ENCODE assay signal across 11 mouse cellular contexts in genomic region chr9:59097564-59097963, GRCm38 (mm10).
DNase-seq lines count a peak whose midpoint lies in the region; ATAC-seq and TF ChIP-seq lines count a peak whose summit lies in the region.
"Had no signal": no experiment of that assay in that cellular context is flagged by ENCODE, and none has a peak within 500 bp of the region (broad histone marks: within the 10 kb centered on the region; RNA-seq: fewer than 3 reads in every experiment).

No protein-coding gene starts in this region.

- no peak overlapping the region for H3K4me3 ChIP-seq in embryonic facial prominence, embryonic 13.5 days
- no peak overlapping the region for H3K4me3 ChIP-seq in embryonic facial prominence, embryonic 10.5 days
- no peak overlapping the region for H3K4me3 ChIP-seq in lung, embryonic 15.5 days
- H3K4me3 ChIP-seq in lung, adult 2 months (replicated peaks; ENCODE audit: extremely low read depth, low read depth, low read length) = no peak overlapping the region
- no peak overlapping the region for H3K4me3 ChIP-seq in forebrain, embryonic 16.5 days (replicated peaks; ENCODE audit: low read length)
- H3K4me3 ChIP-seq: erythroblast, embryonic 14.5 days had no signal

- H3K4me1 ChIP-seq in embryonic facial prominence, embryonic 13.5 days = peaks cover 31% of the 10 kb centered on the region
- H3K4me1 ChIP-seq in embryonic facial prominence, embryonic 10.5 days = peaks cover 15% of the 10 kb centered on the region
- peaks cover 17% of the 10 kb centered on the region for H3K4me1 ChIP-seq in lung, embryonic 15.5 days
- no peaks in the 10 kb centered on the region for H3K4me1 ChIP-seq in lung, adult 2 months (ENCODE audit: control insufficient read depth, insufficient read depth, low read length)
- peaks cover 22% of the 10 kb centered on the region for H3K4me1 ChIP-seq in forebrain, embryonic 16.5 days (replicated peaks; ENCODE audit: control insufficient read depth, insufficient read depth, low read length)

- no peak overlapping the region for H3K4me2 ChIP-seq in embryonic facial prominence, embryonic 13.5 days
- no peak overlapping the region for H3K4me2 ChIP-seq in lung, embryonic 15.5 days
- H3K4me2 ChIP-seq in forebrain, embryonic 16.5 days (ENCODE audit: low read length) = no peak overlapping the region

- H3K9ac ChIP-seq in embryonic facial prominence, embryonic 13.5 days = no peak overlapping the region
- no peak overlapping the region for H3K9ac ChIP-seq in lung, embryonic 15.5 days
- H3K9ac ChIP-seq in forebrain, embryonic 16.5 days (replicated peaks; ENCODE audit: low read depth, low read length) = no peak overlapping the region
- H3K9ac ChIP-seq: liver, embryonic 14.5 days had no signal

- no peak for DNase-seq in embryonic facial prominence, embryonic 10.5 days (ENCODE audit: low spot score)
- DNase-seq in lung, adult 2 months = no peak
- peak; percentile 32 for DNase-seq in lung, postnatal 14 days
- no peak for DNase-seq in urinary bladder, adult 18-20 months (ENCODE audit: low spot score in 2 of 2)
- no peak for DNase-seq in heart, adult 8-10 months (ENCODE audit: low spot score)

- TF ChIP-seq CTCF in lung, adult 2 months (IDR thresholded peaks at IDR 0.05; ENCODE audit: insufficient read depth, low read length) = no peak

- H3K27me3 ChIP-seq in embryonic facial prominence, embryonic 13.5 days = no peaks in the 10 kb centered on the region
- H3K27me3 ChIP-seq in embryonic facial prominence, embryonic 10.5 days (replicated peaks; ENCODE audit: low read depth, poor library complexity, severe bottlenecking) = no peaks in the 10 kb centered on the region
- no peaks in the 10 kb centered on the region for H3K27me3 ChIP-seq in lung, embryonic 15.5 days
- no peaks in the 10 kb centered on the region for H3K27me3 ChIP-seq in forebrain, embryonic 16.5 days (replicated peaks; ENCODE audit: control insufficient read depth, insufficient read depth, low read length)

- no peak for ATAC-seq in embryonic facial prominence, embryonic 13.5 days (ENCODE audit: insufficient number of reproducible peaks, insufficient read depth, low FRiP score, low TSS enrichment, low read depth)
- no peak for ATAC-seq in lung, embryonic 15.5 days (ENCODE audit: borderline replicate concordance, extremely low read depth, low FRiP score, low TSS enrichment)
- ATAC-seq in forebrain, embryonic 16.5 days = peak; percentile 70
- ATAC-seq: intestine, postnatal 0 days had no signal

- H3K36me3 ChIP-seq in embryonic facial prominence, embryonic 13.5 days = no peaks in the 10 kb centered on the region
- H3K36me3 ChIP-seq in embryonic facial prominence, embryonic 10.5 days (replicated peaks) = no peaks in the 10 kb centered on the region
- H3K36me3 ChIP-seq in lung, embryonic 15.5 days = no peaks in the 10 kb centered on the region
- H3K36me3 ChIP-seq in forebrain, embryonic 16.5 days (ENCODE audit: control insufficient read depth, insufficient read depth) = no peaks in the 10 kb centered on the region

- H3K27ac ChIP-seq in embryonic facial prominence, embryonic 13.5 days = peak overlapping the region; percentile 68
- H3K27ac ChIP-seq in embryonic facial prominence, embryonic 10.5 days (replicated peaks) = no peak overlapping the region
- H3K27ac ChIP-seq in lung, embryonic 15.5 days = peak overlapping the region; percentile 36; the same call in 1 of the 2 replicates
- H3K27ac ChIP-seq in forebrain, embryonic 16.5 days (ENCODE audit: low read length) = no peak overlapping the region
- H3K27ac ChIP-seq: liver, embryonic 14.5 days had no signal

- WGBS in embryonic facial prominence, embryonic 13.5 days = 31% methylated on average over 4 of the region's 4 CpGs
- WGBS in embryonic facial prominence, embryonic 10.5 days = 49% methylated on average over 4 of the region's 4 CpGs
- WGBS in lung, embryonic 15.5 days = 38% methylated on average over 4 of the region's 4 CpGs
- WGBS in lung, adult 2 months = 62% methylated on average over 4 of the region's 4 CpGs
- WGBS in forebrain, embryonic 16.5 days = 25% methylated on average over 4 of the region's 4 CpGs

- H3K9me3 ChIP-seq in embryonic facial prominence, embryonic 13.5 days = no peaks in the 10 kb centered on the region
- no peaks in the 10 kb centered on the region for H3K9me3 ChIP-seq in embryonic facial prominence, embryonic 10.5 days
- no peaks in the 10 kb centered on the region for H3K9me3 ChIP-seq in lung, embryonic 15.5 days
- no peaks in the 10 kb centered on the region for H3K9me3 ChIP-seq in forebrain, embryonic 16.5 days (ENCODE audit: control insufficient read depth, low read length)

- no peak for TF ChIP-seq POLR2A in lung, adult 2 months (IDR thresholded peaks at IDR 0.05; ENCODE audit: borderline replicate concordance, extremely low read depth, low read depth, low read length)

Comparison
In these comparisons a context has a peak if more than half of its experiments do, and no peak if none do; other contexts are left out.
1. H3K27ac ChIP-seq: peak in embryonic facial prominence, embryonic 13.5 days (single experiment) and lung, embryonic 15.5 days (single experiment); none in embryonic facial prominence, embryonic 10.5 days (single experiment) and forebrain, embryonic 16.5 days (single experiment).